Mouse (Mus musculus): ENCODE results near the gene Lrp1.

Lrp1 gene

GRCm38 (mm10) chr10:127594930-127595715 is 25.8 kb downstream of the Lrp1 start:
- DNase-seq (ENCODE audit: inconsistent ontology term) = no peak

GRCm38 (mm10) chr10:127594405-127594804 is 26.5 kb downstream of the Lrp1 start:
- no peak for DNase-seq (ENCODE audit: inconsistent ontology term)

DNA sequence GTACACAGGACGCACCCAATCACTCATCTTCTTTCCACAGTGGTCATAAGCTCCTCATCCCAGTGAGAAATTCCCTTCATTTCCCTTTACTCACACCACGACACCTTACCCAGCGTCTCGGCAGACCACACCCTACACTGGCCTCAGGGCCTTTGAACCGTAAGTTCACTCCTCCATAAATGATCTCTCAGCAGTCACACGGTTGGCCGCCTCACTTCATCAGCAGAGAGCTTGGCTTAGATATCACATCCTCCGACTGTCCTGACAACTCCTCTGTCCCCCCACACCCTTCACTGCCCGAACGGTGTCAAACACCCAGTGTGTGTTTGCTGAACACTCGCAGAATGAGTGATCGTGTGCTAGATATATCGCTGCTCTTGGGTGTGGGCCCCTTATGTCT is 28.1 kb downstream of the Lrp1 start:
- no peak for DNase-seq (ENCODE audit: inconsistent ontology term)

GRCm38 (mm10) chr10:127592423-127592822 is 28.5 kb downstream of the Lrp1 start:
- no peak for DNase-seq (ENCODE audit: inconsistent ontology term)

DNA sequence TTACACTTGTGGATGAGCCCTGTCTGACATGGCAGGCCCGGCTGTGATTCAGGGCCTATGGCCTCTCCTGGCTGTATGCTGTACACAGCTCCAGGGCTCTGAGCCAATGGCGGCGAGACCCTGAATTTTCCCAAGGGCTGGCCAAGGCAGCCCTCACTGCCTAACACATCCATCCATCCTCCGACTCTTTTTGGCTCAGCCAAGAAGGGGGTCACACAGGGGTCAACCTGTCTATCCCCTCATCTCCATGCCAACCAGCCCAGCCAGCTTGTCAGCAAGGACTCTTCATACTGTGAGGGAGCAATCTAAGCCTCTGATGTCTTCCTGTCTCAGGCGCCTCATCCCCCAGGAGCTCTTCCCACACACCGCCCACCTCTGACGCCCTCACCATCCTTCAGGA is 29.4 kb downstream of the Lrp1 start:
- peak; percentile 69 for DNase-seq (ENCODE audit: inconsistent ontology term)

- no peak for DNase-seq (ENCODE audit: inconsistent ontology term)
Measured at GRCm38 (mm10) chr10:127590831-127591451, 30.0 kb downstream of the Lrp1 start.

- DNase-seq (ENCODE audit: inconsistent ontology term) = no peak
Measured at GRCm38 (mm10) chr10:127590256-127590655, 30.7 kb downstream of the Lrp1 start.

GRCm38 (mm10) chr10:127587776-127588175 is 33.2 kb downstream of the Lrp1 start:
- no peak for DNase-seq (ENCODE audit: inconsistent ontology term)

DNA sequence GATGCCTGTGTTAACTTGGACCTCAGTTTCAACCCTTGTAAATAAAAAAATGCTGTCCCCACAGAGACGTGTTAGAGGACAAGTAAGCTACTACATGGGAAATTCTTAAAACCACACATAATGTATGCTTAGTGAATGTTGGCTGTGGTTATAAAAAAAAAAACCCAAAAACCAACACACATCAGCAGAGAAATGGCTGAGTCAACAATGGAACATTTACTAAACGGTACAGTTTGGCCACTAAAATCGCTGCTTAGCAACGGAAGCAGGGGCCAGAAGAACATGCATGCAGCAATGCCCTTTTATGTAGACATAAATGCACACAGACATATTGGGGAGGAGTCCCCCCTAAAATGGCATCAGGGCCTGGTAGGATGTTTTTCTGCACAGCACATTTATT is 34.7 kb downstream of the Lrp1 start:
- no peak for DNase-seq (ENCODE audit: inconsistent ontology term)

DNA sequence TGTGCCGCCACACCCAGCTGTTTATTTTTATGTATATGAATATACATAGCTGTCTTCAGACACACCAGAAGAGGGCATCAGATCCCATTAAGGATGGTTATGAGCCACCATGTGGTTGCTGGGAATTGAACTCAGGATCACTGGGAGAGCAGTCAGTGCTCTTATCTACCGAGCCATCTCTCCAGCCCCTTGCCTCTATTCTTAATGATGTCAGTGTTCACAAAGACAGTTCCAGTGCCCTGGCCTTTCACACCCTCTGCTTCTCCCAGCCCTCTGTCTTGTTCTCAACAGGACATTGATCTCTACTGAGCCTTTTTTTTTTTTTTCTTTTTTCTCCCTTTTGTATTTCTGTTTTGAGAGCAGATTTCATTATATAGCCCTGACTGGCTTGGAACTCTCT is 35.4 kb downstream of the Lrp1 start:
- DNase-seq (ENCODE audit: inconsistent ontology term) = no peak

DNA sequence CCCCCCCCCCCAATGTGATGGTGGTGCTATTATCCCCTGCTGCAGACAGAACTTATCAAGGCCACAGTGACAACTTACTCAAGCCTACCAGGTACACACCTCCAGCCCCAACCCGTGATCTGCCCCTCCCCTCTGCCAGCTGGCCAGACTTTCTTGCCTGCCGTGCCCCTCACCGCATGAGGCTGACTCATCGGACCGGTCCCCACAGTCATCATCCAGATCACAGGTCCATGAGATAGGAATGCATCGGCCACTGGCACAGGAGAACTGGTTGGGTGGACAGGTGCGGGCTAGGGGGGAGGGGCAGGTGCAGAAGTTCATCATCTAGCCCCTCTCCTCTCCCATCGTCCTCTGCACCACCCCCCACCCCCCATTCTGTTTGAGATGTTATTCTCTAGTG is 37.3 kb downstream of the Lrp1 start:
- DNase-seq (ENCODE audit: inconsistent ontology term) = no peak

- DNase-seq (ENCODE audit: inconsistent ontology term) = no peak
Measured at GRCm38 (mm10) chr10:127581291-127581690, 39.7 kb downstream of the Lrp1 start.

- DNase-seq (ENCODE audit: inconsistent ontology term) = no peak
Measured at GRCm38 (mm10) chr10:127577982-127578381, 43.0 kb downstream of the Lrp1 start.

GRCm38 (mm10) chr10:127577156-127577555 is 43.8 kb downstream of the Lrp1 start:
- no peak for DNase-seq (ENCODE audit: inconsistent ontology term)

- peak; percentile 75 for DNase-seq (ENCODE audit: inconsistent ontology term)
Measured at GRCm38 (mm10) chr10:127576381-127576961, 44.5 kb downstream of the Lrp1 start.

GRCm38 (mm10) chr10:127575741-127576140 is 45.2 kb downstream of the Lrp1 start:
- no peak for DNase-seq (ENCODE audit: inconsistent ontology term)

- no peak for DNase-seq (ENCODE audit: inconsistent ontology term)
Measured at GRCm38 (mm10) chr10:127572281-127572680, 48.7 kb downstream of the Lrp1 start.

GRCm38 (mm10) chr10:127570937-127571641 is 49.9 kb downstream of the Lrp1 start:
- no peak for DNase-seq (ENCODE audit: inconsistent ontology term)

DNA sequence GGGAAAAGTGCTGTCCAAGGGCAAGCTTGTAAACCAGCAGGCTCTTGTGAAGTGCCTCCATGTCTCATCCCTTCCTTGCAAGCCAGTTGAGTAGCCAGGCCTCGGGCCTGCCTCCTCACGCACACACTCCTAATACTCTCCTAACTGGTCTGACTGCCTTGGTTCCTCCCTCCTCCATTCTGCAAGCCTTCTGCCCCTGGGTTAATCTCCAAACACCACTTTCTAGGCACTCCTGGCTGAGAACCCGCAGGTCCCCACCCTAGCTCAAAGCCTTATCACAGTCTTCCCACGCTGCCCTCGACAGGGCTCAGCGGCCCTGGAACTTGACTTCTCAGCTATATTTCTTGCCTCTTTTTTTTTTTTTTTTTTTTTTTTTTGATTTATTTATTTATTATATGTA is 50.6 kb downstream of the Lrp1 start:
- no peak for DNase-seq (ENCODE audit: inconsistent ontology term)

- DNase-seq (ENCODE audit: inconsistent ontology term) = peak; percentile 69
Measured at GRCm38 (mm10) chr10:127569450-127569849, 51.5 kb downstream of the Lrp1 start.

- DNase-seq (ENCODE audit: inconsistent ontology term) = no peak
Measured at GRCm38 (mm10) chr10:127566553-127567326, 54.2 kb downstream of the Lrp1 start.

GRCm38 (mm10) chr10:127564301-127564700 is 56.6 kb downstream of the Lrp1 start:
- DNase-seq (ENCODE audit: inconsistent ontology term) = no peak

Measured in Muller cell, postnatal 12 days (primary cell).